Mouse (Mus musculus): Measurements from ENCODE around the gene Lyst. TPM values are rescaled to one million over a fixed set of nuclear protein-coding genes. Genes with fewer than 3 reads are reported as not detected.

Gene Lyst
- total and polyA plus RNA-seq, 3 experiments = 2.9 to 3.1 TPM; not detected in 1

GRCm38 (mm10) chr13:13798775-13799174 lies 208.6 kb downstream of the Lyst start:
- Histone ChIP-seq H3K36me3 (ENCODE audit: control insufficient read depth in 1 of 2, insufficient read depth in 2 of 2, low read length in 2 of 2) (peaks cover 0 to 27% of the 10 kb centered on the region in 2 experiments; a peak in 2 of 4 replicates), H3K27ac (ENCODE audit: control insufficient read depth, low read depth, low read length) (no peak overlapping the region), H3K79me2 (ENCODE audit: control insufficient read depth, insufficient read depth, low read length, poor library complexity) (no peaks in the 10 kb centered on the region), H3K4me3 (ENCODE audit: control insufficient read depth in 1 of 2, insufficient read depth in 1 of 2, low read depth in 2 of 2, low read length in 2 of 2) (peak overlapping the region; percentile 12 to 30), H3K9ac (ENCODE audit: control insufficient read depth, low read depth, low read length, poor library complexity, severe bottlenecking) (peak overlapping the region; percentile 9; the same call in 1 of the 2 replicates), H3K9me3 (replicated peaks; ENCODE audit: insufficient read depth, low read length) (no peaks in the 10 kb centered on the region), H3K27me3 (ENCODE audit: control insufficient read depth in 1 of 2, insufficient read depth in 2 of 2, low read length in 2 of 2) (no peaks in the 10 kb centered on the region), H3K4me1 (ENCODE audit: control insufficient read depth in 1 of 2, insufficient read depth in 2 of 2, low read length in 2 of 2) (peaks cover 11 to 33% of the 10 kb centered on the region in 2 experiments)
- DNase-seq (ENCODE audit: low read depth, low spot score) = peak; percentile 59
- TF ChIP-seq ZMIZ1 (IDR thresholded peaks at IDR 0.05; ENCODE audit: low read depth, low read length) = no peak
- 0 out of 2 replicates have a peak, but pooled peaks have one; percentile 30 for TF ChIP-seq USF1 (IDR thresholded peaks at IDR 0.05; ENCODE audit: low read depth, low read length)
- TF ChIP-seq GATA1 (IDR thresholded peaks at IDR 0.05; ENCODE audit: low read depth, low read length) = no peak

DNA sequence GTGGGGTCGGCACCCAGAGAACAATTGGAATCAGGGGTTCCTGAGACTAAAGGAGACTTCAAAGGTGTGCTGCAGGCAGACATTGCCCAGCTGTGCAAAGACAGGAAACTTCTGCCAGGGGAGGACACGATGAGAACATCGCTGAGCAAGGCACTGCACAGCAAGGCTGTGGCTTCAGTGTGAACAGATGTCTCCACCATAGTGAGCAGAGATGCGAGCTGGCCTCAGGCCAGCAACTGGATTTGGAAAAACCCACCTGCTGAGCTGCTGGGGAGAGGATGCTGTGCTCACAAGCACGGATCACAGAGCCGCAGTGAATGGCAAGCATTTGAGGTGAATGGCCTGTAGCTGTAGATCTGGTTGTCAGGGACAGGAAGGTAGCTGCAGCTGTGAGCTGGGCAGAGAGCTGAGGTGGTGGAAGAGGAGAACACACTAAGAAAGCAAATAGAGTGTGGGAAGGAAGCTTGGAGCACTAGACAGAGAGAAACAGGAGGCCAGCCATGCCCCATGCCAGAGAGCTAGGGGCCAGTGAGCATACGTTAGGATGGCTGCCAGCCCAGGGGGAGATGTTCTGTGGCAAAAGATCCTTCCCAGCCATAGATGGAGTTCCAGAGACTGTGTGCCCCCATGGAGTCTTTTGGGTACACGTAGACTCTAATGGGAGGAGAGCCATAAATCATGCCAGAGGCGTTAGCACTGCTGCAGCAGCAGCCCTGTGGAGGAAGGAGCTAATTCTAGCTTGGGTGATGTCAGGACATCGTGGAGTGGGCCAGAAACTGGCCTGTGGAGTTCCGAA lies 218.3 kb downstream of the Lyst start:
- no peaks in the 10 kb centered on the region for H3K79me2 ChIP-seq (ENCODE audit: control insufficient read depth, insufficient read depth, low read length, poor library complexity)
- no peaks in the 10 kb centered on the region for H3K4me1 ChIP-seq (ENCODE audit: control insufficient read depth in 1 of 2, insufficient read depth in 2 of 2, low read length in 2 of 2)
- H3K4me3 ChIP-seq (ENCODE audit: control insufficient read depth in 1 of 2, insufficient read depth in 1 of 2, low read depth in 2 of 2, low read length in 2 of 2) = no peak overlapping the region
- no peaks in the 10 kb centered on the region for H3K9me3 ChIP-seq (replicated peaks; ENCODE audit: insufficient read depth, low read length)
- no peaks in the 10 kb centered on the region for H3K27me3 ChIP-seq (ENCODE audit: control insufficient read depth in 1 of 2, insufficient read depth in 2 of 2, low read length in 2 of 2)
- DNase-seq (ENCODE audit: low read depth, low spot score) = no peak
- H3K36me3 ChIP-seq (ENCODE audit: control insufficient read depth in 1 of 2, insufficient read depth in 2 of 2, low read length in 2 of 2) = no peaks in the 10 kb centered on the region
- TF ChIP-seq KAT2A (conservative IDR thresholded peaks at IDR 0.05; ENCODE audit: low read depth, low read length) (no peak), ZMIZ1 (IDR thresholded peaks at IDR 0.05; ENCODE audit: low read depth, low read length) (no peak), HCFC1 (IDR thresholded peaks at IDR 0.05; ENCODE audit: low read depth, low read length) (no peak), MYB (IDR thresholded peaks at IDR 0.05; ENCODE audit: low read depth, low read length) (no peak), MEF2A (IDR thresholded peaks at IDR 0.05; ENCODE audit: extremely low read depth, insufficient replicate concordance, low read depth, low read length, poor library complexity, severe bottlenecking) (no peak), ZNF384 (IDR thresholded peaks at IDR 0.05; ENCODE audit: low read depth, low read length) (no peak)
- H3K9ac ChIP-seq (ENCODE audit: control insufficient read depth, low read depth, low read length, poor library complexity, severe bottlenecking) = no peak overlapping the region
- H3K27ac ChIP-seq (ENCODE audit: control insufficient read depth, low read depth, low read length) = no peak overlapping the region

- Histone ChIP-seq H3K36me3 (ENCODE audit: control insufficient read depth in 1 of 2, insufficient read depth in 2 of 2, low read length in 2 of 2) (no peaks in the 10 kb centered on the region), H3K4me3 (ENCODE audit: control insufficient read depth in 1 of 2, insufficient read depth in 1 of 2, low read depth in 2 of 2, low read length in 2 of 2) (no peak overlapping the region), H3K4me1 (ENCODE audit: control insufficient read depth in 1 of 2, insufficient read depth in 2 of 2, low read length in 2 of 2) (no peaks in the 10 kb centered on the region), H3K9me3 (replicated peaks; ENCODE audit: insufficient read depth, low read length) (no peaks in the 10 kb centered on the region), H3K27me3 (ENCODE audit: control insufficient read depth in 1 of 2, insufficient read depth in 2 of 2, low read length in 2 of 2) (no peaks in the 10 kb centered on the region), H3K79me2 (ENCODE audit: control insufficient read depth, insufficient read depth, low read length, poor library complexity) (no peaks in the 10 kb centered on the region), H3K27ac (ENCODE audit: control insufficient read depth, low read depth, low read length) (no peak overlapping the region), H3K9ac (ENCODE audit: control insufficient read depth, low read depth, low read length, poor library complexity, severe bottlenecking) (no peak overlapping the region)
- TF ChIP-seq GABPA (IDR thresholded peaks at IDR 0.05; ENCODE audit: low read depth, low read length) = no peak
- no peak for TF ChIP-seq TBP (IDR thresholded peaks at IDR 0.05; ENCODE audit: low read depth, low read length)
- peak; percentile 74 for TF ChIP-seq USF1 (IDR thresholded peaks at IDR 0.05; ENCODE audit: low read depth, low read length)
- TF ChIP-seq JUND (IDR thresholded peaks at IDR 0.05; ENCODE audit: low read depth, low read length) = no peak
- TF ChIP-seq MYC (IDR thresholded peaks at IDR 0.05; ENCODE audit: low read depth, low read length) = peak; percentile 56; the same call in 1 of the 2 replicates
- peak; percentile 89 for TF ChIP-seq BHLHE40 (IDR thresholded peaks at IDR 0.05; ENCODE audit: borderline replicate concordance, low read depth, low read length)
- TF ChIP-seq ZC3H11A (IDR thresholded peaks at IDR 0.05; ENCODE audit: low read depth, low read length) = no peak
- TF ChIP-seq MAX (IDR thresholded peaks at IDR 0.05; ENCODE audit: low read length) = peak; percentile 88
- peak; percentile 61 for DNase-seq (ENCODE audit: low read depth, low spot score)
Measured at GRCm38 (mm10) chr13:13810885-13811284, 220.7 kb downstream of the Lyst start.
